Mouse (Mus musculus) neural tube, embryonic 10.5 days (tissue): ENCODE results near the gene Cacna1e.

Experiments
- DNase-seq: peaks from one replicate; pipeline ENCODE4 v3.0.0-alpha.2; 2017; ENCODE audit warnings: low spot score; ENCODE audit errors: extremely low spot score

The Cacna1e gene

DNA sequence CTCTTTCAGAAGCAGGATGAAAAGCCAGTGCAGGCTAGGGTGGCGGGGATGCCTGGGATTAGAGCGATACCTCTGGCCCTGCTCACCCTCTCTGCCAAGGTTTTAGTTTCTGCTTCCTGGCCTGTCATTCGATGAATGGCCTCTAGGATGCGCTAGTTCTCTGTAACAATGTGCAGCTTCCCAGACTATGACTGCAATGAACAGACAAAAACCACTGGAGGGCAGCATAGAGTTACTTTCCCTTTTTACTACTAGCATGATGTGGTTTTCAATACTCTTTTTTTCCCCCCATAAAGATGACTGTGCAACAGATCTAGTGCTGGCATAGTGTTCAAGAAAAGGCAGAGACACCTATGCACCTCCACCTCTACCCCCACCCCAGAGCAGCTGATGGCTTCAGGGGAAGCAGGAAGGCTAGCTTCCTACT is 98.0 kb downstream of the Cacna1e start:
- peak; percentile 77 for DNase-seq

DNA sequence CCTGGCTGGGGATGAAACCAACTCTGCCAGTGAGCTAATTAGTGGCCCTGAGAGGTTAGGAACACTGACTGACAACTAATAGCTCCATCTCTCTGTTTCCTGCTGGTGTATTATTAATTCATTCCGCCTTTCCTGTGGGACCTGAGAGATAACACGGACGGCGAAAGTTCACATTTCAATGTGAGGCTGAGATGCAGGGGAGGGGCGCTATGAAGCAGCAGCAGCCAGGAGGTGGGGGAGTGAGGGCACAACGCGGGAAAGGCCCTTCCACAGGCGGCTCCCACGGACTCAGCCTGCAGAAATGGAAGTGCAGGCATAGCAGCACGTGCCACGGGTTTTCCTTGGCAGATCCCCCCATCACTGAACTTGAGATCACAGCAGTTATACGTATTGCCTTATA is 99.4 kb downstream of the Cacna1e start:
- no peak for DNase-seq

DNA sequence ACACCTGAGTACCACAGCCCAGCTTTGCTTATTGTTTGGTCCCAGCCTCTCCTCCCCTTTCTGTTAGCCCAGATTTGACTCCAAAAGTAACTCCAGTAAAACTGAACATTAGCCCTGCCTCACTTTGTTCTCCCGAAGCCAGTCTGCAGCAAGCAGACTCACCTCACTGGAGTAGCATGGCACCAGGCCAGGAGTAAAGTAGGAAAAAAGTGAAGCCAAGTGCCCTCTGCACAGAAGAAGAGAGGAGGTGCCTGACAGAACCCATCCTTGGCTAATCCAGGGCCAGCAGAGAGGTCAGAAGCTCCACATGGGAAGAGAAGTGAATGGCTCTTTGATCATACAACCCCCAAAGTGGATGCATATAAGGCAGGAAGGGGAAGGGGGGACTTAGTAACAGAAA is 100.8 kb downstream of the Cacna1e start:
- DNase-seq: no peak

DNA sequence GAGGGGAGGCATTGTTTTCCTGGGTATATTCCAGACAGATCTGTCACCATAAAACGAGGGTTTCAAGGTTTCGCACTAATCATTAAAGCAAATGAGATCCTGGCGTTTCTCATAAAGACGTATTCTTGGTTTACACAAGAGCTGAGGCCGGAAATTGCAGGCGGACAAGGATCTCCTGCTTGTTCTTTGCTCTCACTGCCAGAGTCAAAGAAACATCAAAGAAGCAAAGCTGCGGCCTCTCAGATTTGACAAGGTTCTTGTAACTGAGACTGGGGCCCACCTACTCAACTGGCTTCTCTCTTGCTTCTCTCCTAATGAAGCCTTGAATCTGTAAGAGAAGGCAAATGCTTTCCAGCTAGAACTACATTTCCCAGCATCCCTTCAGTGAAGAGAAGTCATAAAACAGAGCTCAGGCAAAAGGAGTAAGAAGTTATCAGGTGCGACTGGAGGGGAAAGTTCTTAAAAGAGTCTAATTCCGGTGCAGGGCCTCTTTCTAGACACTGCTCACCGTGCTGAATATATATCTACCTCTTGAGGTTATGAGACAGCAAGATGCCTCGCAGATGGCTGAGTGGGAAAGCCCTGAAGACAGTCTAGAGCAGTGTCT is 104.3 kb downstream of the Cacna1e start:
- no peak for DNase-seq

DNA sequence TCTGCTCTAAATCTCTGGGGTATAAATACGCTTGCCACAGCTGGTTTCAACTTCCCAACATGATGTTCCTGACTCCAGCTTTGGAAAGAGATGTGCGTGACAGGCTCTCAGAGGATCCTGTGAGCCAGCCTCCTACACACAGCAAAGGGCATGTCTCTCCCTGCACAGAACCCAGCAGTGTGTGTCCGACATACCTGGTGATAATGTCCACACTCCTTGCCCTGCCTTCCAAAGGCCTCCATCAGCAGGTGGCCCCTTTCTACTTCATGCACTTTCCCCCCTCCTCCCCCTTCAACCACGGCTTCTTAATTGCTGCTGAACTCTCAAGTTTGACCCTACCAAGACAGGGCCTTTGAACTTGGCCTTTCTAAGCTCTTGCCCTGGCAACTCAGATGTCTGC is 108.0 kb downstream of the Cacna1e start:
- DNase-seq: no peak

DNA sequence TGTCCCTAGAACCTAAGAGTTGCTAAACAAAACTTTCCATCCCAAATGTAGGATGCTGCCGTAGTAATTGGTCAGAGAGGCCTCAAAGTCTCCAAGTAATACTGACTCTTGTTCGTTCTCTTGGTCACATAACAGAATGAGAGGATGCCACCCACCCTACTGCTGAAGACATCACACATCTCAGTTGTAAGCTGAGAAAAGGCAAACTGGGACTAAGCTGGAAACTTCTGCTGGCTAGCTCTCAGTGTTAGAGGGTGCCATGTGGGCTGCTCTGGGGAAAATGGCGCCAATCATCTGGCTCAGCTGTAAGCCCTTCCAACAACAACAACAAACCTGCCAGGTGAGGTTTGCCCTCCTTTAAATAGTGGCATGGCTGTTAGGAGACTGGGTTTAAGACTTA is 109.8 kb downstream of the Cacna1e start:
- DNase-seq: no peak

DNA sequence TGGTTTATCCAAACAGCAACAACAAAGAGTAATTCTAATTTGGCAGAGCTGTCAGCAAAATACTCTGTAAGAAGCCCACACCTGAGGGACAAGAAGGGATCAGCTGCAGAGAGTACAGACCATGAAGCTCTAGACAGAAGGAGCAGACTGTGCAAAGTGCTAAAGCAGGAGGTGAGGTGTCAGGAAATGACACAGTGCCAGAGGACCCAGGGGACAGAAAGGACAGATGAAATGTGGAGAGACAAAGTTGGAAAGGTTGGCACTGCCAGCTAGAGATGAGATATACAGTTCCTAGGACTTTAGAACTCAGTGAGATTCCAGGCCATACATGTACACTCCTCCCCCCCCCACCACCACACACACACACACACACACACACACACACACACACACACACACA is 113.2 kb downstream of the Cacna1e start:
- no peak for DNase-seq

DNA sequence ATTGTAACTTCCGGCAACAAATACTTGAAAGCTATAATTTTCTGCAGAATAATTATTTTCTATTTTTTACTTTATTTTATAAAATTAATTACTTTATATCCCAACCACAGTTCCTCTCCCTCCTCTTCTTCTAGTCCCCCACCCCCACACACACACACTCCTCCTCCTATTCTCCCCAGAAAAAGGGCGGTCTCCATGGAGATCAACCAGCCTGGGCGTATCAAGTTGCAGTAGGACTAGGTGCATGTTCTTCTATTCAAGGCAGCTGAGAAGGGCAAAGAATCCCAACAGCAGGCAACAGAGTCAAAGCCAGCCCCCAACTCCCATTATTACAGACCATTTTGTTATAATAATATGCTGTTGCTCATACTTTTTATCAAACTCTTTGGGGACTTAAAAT is 113.8 kb downstream of the Cacna1e start:
- DNase-seq: no peak

DNA sequence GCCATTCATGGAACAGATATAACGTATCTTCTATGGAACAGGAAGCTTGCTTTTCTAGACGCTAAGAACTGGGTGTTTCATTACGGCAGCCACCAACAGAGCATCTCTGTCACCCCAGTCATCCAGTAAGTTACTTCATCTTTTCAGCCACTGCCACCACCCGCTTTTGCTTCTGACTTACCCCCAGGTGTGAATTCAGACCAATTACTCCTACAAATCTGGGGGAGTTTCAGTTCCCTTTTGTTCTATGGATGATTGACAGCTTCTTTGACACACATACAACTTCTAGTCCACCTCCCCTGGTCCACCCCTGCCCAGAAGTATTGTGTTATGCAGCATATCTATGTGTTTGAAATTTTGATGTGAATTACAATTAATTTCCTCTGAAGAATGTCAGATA is 121.2 kb downstream of the Cacna1e start:
- no peak for DNase-seq

DNA sequence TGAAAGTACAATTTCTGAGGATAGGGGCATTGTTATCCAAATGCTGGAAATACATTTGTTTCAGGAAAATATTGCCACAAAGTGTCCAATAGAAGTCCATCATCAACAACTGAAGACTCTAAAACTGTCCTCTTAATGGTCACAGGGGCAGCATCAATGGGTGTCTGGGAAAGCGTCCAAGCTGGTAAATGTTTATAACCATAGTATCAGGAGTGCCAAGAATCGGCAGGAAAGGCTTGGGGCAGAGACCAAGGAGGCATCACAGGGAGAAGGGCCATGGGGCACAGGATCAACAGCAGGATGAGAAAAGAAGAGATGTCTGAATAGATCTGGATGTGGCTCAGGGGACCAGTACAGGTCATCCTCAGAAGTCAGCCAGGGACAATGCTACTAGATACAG is 132.2 kb downstream of the Cacna1e start:
- no peak for DNase-seq

DNA sequence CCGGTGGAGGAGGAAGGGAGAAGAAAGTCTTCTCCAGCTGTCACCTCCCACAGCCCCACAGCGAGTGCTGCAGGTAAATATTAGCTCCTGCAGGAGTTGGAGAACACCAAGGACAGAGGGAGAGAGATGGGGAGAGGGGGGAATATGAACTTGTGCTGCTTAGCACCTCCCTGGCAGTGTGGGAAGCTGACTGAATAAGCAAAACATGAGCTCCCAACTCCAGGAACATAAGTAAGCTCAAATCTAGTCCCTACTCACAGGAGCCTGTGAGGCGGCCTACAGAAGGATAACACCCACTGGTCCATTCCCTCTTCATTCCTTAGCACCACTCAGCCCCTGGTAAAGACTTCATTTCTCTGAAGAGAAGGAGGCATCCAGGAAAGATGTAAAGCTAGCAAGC is 135.8 kb downstream of the Cacna1e start:
- DNase-seq: no peak

DNA sequence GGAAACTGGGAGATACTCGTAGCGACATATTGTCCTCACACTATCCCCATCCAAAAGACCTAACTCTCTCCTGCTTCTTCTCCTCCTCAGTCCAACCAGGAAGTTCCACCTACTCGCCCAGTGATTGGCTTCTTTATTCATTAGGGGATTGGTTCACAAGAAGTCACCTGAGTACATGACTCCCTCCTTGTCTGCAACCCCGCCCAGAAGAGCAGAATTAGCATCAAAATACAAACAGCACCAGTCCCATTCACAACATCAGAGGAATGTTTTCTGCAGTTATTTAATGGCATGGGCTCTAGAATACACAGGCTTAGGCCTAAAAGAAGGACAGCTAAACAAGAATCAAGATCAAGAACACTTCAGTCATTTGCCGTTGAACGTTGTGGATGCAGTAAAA is 139.1 kb downstream of the Cacna1e start:
- DNase-seq: no peak

DNA sequence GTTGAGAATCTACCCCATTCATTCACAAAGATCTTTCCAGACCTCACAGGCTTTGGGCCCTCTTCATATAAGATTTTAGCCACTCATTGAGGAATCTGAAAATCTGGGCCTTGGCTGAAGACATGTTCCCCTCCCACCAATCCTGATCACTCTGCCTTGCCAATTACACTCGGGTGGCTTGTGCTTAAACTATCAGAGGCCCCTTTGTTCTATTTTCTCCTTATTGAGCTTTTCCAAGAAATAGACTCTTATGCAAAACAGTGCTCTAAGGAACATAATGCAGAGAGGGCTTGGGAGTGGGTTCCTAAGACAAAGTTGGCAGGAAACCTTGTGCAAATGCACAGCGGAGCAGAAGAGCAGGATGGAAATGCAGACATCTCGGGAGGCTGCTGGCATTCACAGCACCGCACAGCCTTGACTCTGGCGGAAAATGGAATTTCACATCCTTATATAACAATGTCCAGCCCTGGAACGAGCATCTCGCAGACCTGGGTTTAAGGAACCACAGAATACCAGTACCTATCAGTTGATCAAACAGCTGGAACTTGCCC is 153.8 kb downstream of the Cacna1e start:
- no peak for DNase-seq

DNA sequence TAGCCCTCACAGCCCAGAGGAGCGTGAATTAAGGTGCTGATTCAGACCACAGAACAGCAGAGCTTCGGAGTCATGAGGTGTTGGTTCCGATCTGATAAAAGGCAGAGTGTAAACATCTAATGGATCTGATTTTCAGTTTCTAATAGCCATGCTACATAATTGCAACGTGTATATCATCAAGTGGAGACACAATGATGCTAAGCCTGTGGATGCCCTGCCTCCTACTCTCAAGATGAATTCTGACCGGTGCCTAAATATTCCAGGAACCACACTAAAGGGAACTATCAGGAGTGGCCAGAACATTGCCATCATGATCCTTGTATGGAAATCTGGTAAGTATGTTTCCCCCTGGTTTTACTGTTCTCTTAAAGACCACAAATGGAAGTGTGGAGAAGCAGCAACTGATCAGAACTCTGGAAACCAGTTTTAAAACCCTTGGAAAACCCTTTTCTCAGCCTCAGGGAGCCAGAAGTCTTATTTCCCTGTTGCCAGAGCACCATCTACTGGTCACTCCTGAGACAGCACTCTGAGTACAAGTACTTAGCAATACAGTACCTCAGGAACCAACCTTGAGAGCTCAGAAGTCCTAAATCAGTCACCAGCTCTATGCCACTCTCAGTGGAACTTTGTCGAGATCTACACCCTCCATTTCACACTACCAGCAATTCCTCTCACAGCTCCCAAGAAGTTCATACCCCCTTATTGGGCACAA is 154.9 kb downstream of the Cacna1e start:
- peak; percentile 67 for DNase-seq

DNA sequence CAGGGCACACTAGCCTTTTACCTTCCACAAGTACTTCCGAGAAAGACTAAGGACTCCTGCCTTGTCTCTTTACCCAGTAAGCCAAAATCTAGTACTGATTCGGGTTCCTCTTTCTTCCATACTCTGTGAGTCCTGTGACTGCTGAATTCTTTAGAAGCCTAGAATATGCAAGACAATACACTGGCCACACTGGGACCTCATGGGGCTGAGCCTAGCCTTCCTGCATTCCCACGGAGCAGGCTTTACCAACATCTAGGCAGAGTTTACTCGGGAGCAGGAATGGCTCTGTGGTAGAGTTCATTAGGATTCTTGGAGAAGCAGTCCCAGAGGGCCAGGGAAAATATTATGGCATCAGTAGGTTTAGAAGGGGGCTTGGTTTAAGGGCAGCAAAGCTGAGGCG is 155.6 kb downstream of the Cacna1e start:
- no peak for DNase-seq

DNA sequence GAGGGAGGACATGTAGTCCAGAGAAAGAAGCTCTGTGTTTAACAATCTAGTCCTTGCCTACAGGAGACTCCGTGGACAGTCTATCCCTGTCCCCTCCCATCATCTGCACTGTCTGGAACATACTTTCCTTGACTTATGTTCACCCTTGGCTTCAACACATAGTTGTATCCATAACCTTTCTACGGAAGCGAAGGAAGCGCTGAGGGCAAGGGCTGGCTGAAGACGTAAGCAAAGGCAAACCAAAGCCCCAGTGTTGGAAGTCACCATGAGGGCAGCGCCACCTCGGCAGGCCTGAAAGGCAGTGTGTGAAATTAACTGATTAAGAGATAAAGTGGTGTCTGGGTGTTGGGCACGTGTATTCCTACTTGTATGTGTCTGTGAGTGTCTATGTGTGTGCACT is 156.6 kb downstream of the Cacna1e start:
- no peak for DNase-seq

DNA sequence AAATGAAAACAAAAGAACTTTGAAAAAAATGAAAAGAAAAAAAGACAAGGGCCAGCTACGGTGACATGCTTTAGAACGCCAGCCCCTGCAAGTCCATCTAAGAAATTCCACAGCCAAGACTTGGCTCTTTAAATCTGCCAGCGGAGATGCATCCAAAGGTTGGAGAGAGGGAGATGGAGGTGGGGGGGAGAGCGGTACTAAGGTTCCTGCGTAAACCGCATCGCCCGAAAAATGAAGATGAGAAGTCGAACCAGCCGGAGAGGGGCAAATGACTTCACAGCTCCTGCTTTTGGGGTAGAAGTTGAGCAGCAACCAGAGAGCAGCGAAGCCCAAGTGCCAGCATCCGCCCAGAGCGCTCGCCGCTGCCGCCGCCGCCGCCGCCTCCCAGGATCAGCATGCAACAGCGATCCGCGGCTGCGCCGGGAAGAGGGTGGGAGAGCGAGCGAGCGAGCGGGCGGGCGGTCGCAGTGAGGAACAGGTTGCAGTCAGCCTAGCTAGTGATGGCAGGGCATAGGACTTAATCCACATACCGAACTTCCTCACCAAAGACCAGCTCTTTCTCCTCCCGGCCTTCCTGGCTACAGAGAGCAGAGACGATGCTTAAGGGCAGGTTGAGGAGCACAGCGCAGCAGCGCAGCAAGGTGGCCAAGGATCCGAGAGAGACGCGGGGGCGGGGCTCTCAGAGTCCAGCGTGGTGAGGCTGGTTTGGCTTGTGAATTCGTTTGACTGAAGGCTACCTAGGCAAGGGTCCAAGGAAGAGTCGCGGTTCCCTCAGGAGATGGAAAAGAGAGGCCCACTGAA is 157.7 kb downstream of the Cacna1e start:
- peak; percentile 73 for DNase-seq

DNA sequence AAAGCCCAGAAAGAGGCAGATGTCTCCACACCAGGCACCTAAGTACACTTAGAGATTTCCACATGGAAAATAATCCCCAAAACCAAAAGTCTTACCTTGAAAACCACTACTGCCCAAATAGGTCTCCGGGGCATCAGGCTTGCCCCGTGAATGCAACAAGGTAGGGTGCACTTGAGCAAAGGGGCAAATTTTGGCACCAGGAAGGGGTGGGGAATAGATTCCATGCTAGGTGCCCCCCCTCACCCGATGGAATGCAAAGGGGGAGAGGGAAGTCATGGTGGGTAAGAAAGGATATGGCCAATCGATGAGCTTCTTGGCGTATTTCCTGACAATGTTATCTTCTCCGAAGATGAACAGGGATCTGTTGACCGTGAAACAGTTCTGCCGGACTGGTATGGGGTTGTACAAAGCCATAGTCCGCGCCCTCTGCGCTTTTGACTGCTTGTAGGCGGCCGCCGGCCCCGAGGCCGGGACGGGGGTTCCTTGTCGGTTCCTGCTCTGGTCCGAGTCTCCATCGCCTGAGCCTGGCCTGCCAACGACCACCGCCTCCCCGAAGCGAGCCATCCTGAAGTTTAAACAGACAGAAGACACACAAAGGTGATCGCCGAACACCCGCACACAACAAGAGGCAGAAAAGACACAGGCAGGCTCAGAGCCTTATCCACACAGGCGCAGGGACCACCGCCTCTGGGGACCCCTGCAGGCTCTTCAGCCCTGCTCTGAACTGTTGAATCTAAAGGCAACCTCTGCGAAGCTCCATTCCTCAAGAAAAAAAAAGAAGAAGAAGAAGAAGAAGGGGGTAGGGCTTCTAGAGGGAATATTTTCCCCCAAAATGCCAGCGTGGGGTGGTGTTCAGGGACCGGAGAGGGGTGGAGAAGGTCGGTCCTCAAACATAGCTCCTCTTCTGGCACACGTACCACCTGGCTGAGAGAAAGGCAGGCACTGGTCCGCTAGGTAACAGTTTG is 158.7 kb downstream of the Cacna1e start:
- DNase-seq: peak; percentile 44

DNA sequence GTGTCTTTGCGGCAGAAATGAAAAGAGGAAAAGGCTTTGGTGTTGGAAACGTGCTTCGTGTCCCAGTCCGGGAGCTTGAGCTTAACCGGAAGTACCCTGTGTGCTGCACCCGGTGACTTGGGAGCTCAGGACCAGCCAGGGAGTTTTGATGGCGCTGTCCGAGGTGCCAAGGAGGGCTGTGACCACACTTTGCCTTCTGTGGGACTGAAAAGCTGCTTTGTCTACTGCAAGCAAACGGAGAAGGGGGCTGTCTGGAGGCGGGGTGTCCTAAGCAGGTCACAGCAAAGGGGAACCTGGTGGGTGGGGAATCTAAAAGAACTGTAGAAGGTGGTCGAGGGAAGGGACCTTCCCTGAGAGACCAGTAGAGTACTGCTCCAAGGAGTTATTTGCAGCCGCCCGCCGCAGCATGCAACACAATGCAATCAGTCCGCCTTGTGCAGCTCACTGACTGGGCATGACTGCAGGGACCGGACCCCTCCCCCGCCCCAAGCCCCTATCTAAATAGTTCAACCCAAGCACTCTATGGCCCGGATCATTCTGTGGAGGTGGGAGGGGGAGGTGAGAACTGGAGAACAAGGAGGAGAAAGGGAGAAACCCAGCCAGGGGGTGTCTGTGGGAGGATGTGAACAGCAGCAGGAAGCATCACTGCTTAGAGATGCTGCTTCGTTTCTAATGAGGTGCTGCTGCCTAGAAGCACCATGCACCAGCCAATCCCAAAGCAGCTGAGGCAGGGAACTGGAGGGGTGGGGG is 160.6 kb downstream of the Cacna1e start:
- DNase-seq: peak; percentile 61

DNA sequence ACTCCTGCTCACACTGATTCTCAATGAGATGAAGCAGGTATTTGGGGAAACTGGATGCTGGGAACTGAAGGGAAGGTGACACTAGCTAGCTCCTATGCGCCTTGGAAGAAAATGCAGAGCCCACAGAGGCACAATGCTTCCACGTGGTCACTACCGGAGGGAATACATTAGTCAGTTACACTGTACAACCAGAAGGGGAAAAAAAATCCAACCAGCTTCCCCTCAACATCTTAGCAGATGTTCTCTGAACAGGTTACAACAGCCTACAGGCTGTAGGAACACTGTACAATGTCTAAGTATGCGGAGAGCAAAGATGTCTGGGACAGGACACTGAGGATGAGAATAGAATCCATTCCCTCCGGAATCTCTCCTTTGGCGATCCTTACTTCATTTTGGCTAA is 161.2 kb downstream of the Cacna1e start:
- no peak for DNase-seq
